Mouse (Mus musculus) G1E (cell line): ENCODE measurements around the gene Hipk2. TPM values are rescaled to one million over a fixed set of nuclear protein-coding genes. Genes with fewer than 3 reads are reported as not detected.
A peak's percentile ranks its signal among the peaks of the same experiment; 100 is the strongest.

Source experiments
- ATAC-seq: 2 replicates; pipeline ENCODE4 v1.8.0; 2016; ENCODE audit warnings: mild to moderate bottlenecking; ENCODE audit not compliant: insufficient number of reproducible peaks, poor library complexity, low FRiP score, severe bottlenecking; ENCODE audit errors: extremely low read depth
- DNase-seq: peaks from one replicate; pipeline ENCODE4 v3.0.0; 2012; ENCODE audit warnings: low spot score
- H3K27me3 ChIP-seq: 2 replicates; pipeline ENCODE4 v1.6.1; 2012; ENCODE audit warnings: mild to moderate bottlenecking, low read length, inconsistent platforms; ENCODE audit not compliant: insufficient read depth
- H3K36me3 ChIP-seq: replicated peaks from 2 replicates; pipeline ENCODE3; 2012; ENCODE audit warnings: mild to moderate bottlenecking, inconsistent platforms
- H3K4me1 ChIP-seq: 2 replicates; pipeline ENCODE4 v1.6.1; 2012; ENCODE audit warnings: low read depth, low read length, inconsistent platforms, mixed read lengths; ENCODE audit not compliant: insufficient read depth
- H3K4me3 ChIP-seq: 2 replicates; pipeline ENCODE4 v1.5.1; 2012; ENCODE audit warnings: low read depth, mild to moderate bottlenecking, inconsistent platforms, low read length, moderate library complexity, mixed read lengths
- H3K9me3 ChIP-seq: replicated peaks from 2 replicates; pipeline ENCODE4 v1.6.1; 2012; ENCODE audit warnings: inconsistent platforms
- CTCF ChIP-seq: IDR thresholded peaks from 2 replicates; pipeline ENCODE4 v1.5.1; 2012; ENCODE audit warnings: low read depth, low read length, inconsistent platforms, mixed read lengths
- GATA1 ChIP-seq: IDR thresholded peaks from 2 replicates; pipeline ENCODE4 v1.6.1; 2012; ENCODE audit warnings: borderline replicate concordance, low read length, inconsistent platforms, mixed read lengths
- GATA2 ChIP-seq: IDR thresholded peaks from 2 replicates; pipeline ENCODE4 v1.6.1; 2012; ENCODE audit warnings: low read depth, low read length, inconsistent platforms, borderline replicate concordance
- POLR2AphosphoS5 ChIP-seq: IDR thresholded peaks from 2 replicates; pipeline ENCODE4 v1.6.1; 2012; ENCODE audit warnings: low read depth, low read length, inconsistent platforms; ENCODE audit not compliant: insufficient replicate concordance
- TAL1 ChIP-seq: conservative IDR thresholded peaks from 2 replicates; pipeline ENCODE4 v1.6.1; 2012; ENCODE audit warnings: low read depth, low read length, inconsistent platforms, mixed read lengths
- polyA plus RNA-seq: library from polyadenylated mRNA; stranded (reverse); fragments of >175 nt; gene quantifications from 2 replicates; pipeline ENCODE4 v1.2.3, GENCODE M21; 2012
- total RNA-seq, 2 experiments: library from RNA; stranded (forward) in 1 of 2; stranded (reverse) in 1 of 2; fragments of 200-1000 nt in 1 of 2; fragments of >200 nt in 1 of 2; fragmentation: Nextera tagmentation in 1 of 2; gene quantifications; 2 replicates each; pipeline ENCODE4 v1.2.3; 2014 to 2017

Hipk2 gene
- total and polyA plus RNA-seq, 3 experiments, result 4.6 to 97.9 (median 39.6) TPM

DNA sequence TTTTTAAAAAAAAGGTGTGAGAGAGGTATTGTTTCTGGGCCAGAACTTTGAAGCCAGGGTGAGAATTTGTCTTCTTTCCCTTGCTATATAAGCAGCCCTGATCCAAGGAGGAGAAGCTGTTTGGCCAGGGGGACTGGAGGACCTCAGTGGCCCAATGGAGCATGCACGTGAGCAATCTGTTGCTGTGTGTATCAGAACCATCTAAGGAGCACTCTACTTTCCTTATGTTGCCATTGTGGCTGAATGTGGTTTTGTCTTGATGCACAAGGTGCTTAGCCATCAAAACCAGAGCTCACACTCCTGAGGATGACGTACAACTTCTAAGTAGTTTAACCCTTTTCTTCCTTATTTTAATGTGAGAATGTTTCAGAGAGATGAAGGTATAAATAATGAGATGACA, 41.2 kb downstream of the Hipk2 start:
- no peaks in the 10 kb centered on the region for H3K27me3 ChIP-seq
- H3K4me1 ChIP-seq, result peaks cover 72% of the 10 kb centered on the region
- ATAC-seq (no peak), DNase-seq (no peak)
- peak overlapping the region; percentile 25; the same call in 1 of the 2 replicates for H3K4me3 ChIP-seq
- H3K36me3 ChIP-seq, result peaks cover 30% of the 10 kb centered on the region
- TF ChIP-seq GATA2 (no peak), TAL1 (no peak), GATA1 (no peak), POLR2AphosphoS5 (no peak), CTCF (no peak)
- no peaks in the 10 kb centered on the region for H3K9me3 ChIP-seq

DNA sequence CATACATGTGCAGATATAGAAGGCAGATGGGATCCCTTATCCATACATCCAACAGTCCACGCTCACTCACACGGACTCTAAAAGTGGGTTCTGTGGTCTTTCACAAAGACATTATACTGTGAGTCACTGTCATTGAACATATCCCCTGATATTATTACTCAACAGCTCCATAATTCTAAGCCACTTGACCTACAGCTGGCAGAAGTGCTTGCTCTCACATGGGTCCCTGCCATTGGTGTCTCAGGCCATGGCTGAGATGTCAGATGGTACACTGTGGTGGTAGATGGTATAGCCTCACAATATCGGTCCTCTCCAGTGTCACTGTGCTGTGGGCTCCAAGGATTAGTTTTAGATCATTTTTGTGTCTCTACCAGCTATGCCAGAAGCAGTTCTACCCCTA, 42.2 kb downstream of the Hipk2 start:
- H3K27me3 ChIP-seq, result no peaks in the 10 kb centered on the region
- peaks cover 75% of the 10 kb centered on the region for H3K4me1 ChIP-seq
- ATAC-seq, result no peak
- peaks cover 28% of the 10 kb centered on the region for H3K36me3 ChIP-seq
- H3K4me3 ChIP-seq, result no peak overlapping the region
- no peaks in the 10 kb centered on the region for H3K9me3 ChIP-seq
- no peak for DNase-seq
- TF ChIP-seq GATA2, result no peak
- TF ChIP-seq TAL1, result no peak
- no peak for TF ChIP-seq GATA1
- TF ChIP-seq CTCF, result no peak
- TF ChIP-seq POLR2AphosphoS5, result no peak

DNA sequence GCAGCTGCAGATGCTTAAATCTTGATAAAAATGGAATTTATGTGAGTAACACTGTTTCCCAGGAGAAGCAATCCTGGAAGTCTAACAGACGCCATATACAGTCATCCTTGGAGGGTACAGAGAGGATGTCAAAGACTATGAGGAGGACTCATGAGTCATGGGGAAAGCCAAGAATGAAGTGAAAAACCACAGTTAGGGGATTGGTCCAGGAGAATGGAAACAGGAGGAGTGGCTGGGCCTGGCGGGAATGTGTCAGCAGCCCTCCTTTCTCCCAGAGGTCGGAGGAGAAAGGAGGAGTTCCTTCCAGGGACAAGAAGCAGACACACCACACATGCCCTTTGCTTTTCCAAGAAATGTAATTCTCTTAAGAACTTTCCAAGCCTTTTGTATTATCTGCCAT, 46.5 kb downstream of the Hipk2 start:
- DNase-seq (no peak), ATAC-seq (no peak)
- Histone ChIP-seq H3K4me3 (no peak overlapping the region), H3K27me3 (no peaks in the 10 kb centered on the region), H3K4me1 (peaks cover 80% of the 10 kb centered on the region), H3K9me3 (no peaks in the 10 kb centered on the region), H3K36me3 (peaks cover 14% of the 10 kb centered on the region)
- TF ChIP-seq GATA2, result no peak
- no peak for TF ChIP-seq TAL1
- TF ChIP-seq POLR2AphosphoS5, result no peak
- no peak for TF ChIP-seq GATA1
- TF ChIP-seq CTCF, result no peak

DNA sequence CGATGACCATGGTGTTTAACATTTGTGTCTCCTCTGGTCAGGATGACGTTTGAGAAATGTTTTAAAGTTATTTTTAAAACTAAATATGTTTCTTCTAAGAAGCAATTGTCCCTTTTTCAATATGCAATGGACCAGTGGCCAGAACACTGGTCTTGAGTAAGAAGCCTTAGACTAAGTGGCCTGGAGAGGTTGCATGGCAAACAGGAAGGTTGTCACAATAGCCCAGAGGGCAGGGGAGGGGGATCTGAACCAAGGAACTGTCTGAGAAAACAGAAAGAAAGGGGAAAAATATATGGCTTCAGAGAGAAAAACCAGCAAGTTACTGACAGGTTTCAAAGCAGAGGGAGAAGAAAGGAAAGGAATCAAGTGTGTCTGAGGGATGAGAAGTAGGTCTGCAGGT, 47.8 kb downstream of the Hipk2 start:
- Histone ChIP-seq H3K4me1 (peaks cover 81% of the 10 kb centered on the region), H3K36me3 (peaks cover 12% of the 10 kb centered on the region), H3K4me3 (no peak overlapping the region), H3K27me3 (no peaks in the 10 kb centered on the region), H3K9me3 (no peaks in the 10 kb centered on the region)
- TF ChIP-seq GATA2 (no peak), CTCF (no peak), POLR2AphosphoS5 (no peak), GATA1 (no peak), TAL1 (no peak)
- no peak for DNase-seq
- ATAC-seq, result no peak

DNA sequence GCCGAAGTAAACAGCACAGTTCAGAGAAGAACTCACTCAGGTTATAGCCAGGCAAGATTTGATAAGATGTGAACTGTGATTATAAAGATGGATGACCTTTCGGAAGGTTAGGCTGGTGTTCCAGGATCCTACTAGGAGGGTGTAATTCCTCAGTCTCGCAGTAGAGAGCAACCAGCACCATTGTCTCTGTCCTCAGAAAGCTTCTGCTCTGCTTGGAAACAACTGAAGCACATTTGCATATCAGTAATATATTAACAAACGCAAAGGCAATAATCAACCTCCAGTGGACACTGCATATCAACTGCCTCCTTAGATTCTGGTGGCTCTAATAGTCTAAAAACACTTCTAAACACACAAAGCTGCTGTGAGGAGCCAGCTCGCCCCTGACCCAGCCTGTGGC, 48.5 kb downstream of the Hipk2 start:
- Histone ChIP-seq H3K4me1 (peaks cover 81% of the 10 kb centered on the region), H3K9me3 (no peaks in the 10 kb centered on the region), H3K36me3 (peaks cover 7% of the 10 kb centered on the region), H3K27me3 (no peaks in the 10 kb centered on the region), H3K4me3 (no peak overlapping the region)
- DNase-seq, result no peak
- no peak for ATAC-seq
- no peak for TF ChIP-seq GATA2
- no peak for TF ChIP-seq POLR2AphosphoS5
- no peak for TF ChIP-seq GATA1
- TF ChIP-seq TAL1, result no peak

DNA sequence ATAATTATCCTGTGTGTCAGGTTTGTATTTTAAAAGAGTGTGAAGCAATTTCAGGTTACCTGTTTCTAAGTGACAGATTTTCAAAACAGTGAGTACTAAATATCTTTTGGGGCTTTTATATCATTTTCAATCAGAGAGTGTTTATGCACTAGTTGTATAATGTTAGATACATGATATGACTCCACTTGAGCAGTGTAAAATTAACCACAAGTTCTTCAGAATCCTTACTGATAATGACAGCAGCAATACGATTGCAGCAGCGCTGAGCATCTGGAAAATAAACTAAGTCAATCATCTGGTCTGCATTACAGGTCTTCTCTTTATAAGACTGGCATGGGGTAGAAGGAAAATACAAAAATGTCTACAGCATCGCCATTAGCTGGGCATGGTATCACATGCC, 49.1 kb downstream of the Hipk2 start:
- H3K4me1 ChIP-seq, result peaks cover 81% of the 10 kb centered on the region
- peaks cover 7% of the 10 kb centered on the region for H3K36me3 ChIP-seq
- no peaks in the 10 kb centered on the region for H3K27me3 ChIP-seq
- H3K9me3 ChIP-seq, result no peaks in the 10 kb centered on the region
- ATAC-seq (no peak), DNase-seq (no peak)
- H3K4me3 ChIP-seq, result no peak overlapping the region
- no peak for TF ChIP-seq GATA2
- TF ChIP-seq TAL1, result no peak
- TF ChIP-seq GATA1, result no peak
- no peak for TF ChIP-seq CTCF
- TF ChIP-seq POLR2AphosphoS5, result no peak

DNA sequence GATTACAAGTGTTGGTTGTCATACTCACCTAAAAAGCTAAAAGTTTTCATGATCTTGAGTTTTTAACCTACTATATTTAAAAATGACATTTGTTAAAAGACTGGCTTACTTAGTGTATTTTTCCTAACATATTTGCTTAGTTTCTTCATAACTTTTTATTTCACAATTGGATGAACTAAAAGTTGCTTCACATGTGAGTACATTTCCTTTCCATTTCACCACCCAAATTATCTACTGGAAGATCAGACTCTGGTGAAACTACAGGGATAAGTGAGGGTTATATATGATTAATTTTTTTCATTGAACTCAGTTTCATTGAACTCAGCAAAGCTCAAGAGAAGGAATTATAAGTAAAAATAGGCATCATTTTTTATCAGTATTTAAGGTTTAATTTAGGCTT, 50.1 kb downstream of the Hipk2 start:
- ATAC-seq (no peak), DNase-seq (no peak)
- H3K4me1 ChIP-seq, result peaks cover 83% of the 10 kb centered on the region
- H3K36me3 ChIP-seq, result peaks cover 8% of the 10 kb centered on the region
- H3K27me3 ChIP-seq, result no peaks in the 10 kb centered on the region
- H3K4me3 ChIP-seq, result no peak overlapping the region
- no peak for TF ChIP-seq TAL1
- TF ChIP-seq POLR2AphosphoS5, result no peak
- TF ChIP-seq CTCF, result no peak
- TF ChIP-seq GATA1, result no peak
- no peak for TF ChIP-seq GATA2
- no peaks in the 10 kb centered on the region for H3K9me3 ChIP-seq
